Mouse (Mus musculus): Measurements from ENCODE around the gene Ift74. TPM values are rescaled to one million over a fixed set of nuclear protein-coding genes. Genes with fewer than 3 reads are reported as not detected.
"Not testable (repeated sequence)": the region's sequence is repeated elsewhere in the genome, so short reads cannot be mapped to it uniquely, and the experiment has no call there.

Ift74 gene
- polyA plus RNA-seq, 1 experiment: 4.5 TPM

- Histone ChIP-seq H3K4me3 (replicated peaks; ENCODE audit: control insufficient read depth, low read depth, low read length) (no peak overlapping the region), H3K27ac (ENCODE audit: control insufficient read depth, insufficient read depth, low read depth, low read length, poor library complexity) (no peak overlapping the region), H3K4me1 (ENCODE audit: control insufficient read depth, insufficient read depth, low read length) (no peaks in the 10 kb centered on the region)
- no peak for TF ChIP-seq POLR2A (IDR thresholded peaks at IDR 0.05; ENCODE audit: borderline replicate concordance, control insufficient read depth, low read depth, low read length)
- no peak for TF ChIP-seq CTCF (IDR thresholded peaks at IDR 0.05; ENCODE audit: control insufficient read depth, insufficient read depth, low read length)
- WGBS: 78% methylated on average over 2 of the region's 2 CpGs
These were observed 66.9 kb downstream of the Ift74 start for GRCm38 (mm10) chr4:94681181-94681580.

DNA sequence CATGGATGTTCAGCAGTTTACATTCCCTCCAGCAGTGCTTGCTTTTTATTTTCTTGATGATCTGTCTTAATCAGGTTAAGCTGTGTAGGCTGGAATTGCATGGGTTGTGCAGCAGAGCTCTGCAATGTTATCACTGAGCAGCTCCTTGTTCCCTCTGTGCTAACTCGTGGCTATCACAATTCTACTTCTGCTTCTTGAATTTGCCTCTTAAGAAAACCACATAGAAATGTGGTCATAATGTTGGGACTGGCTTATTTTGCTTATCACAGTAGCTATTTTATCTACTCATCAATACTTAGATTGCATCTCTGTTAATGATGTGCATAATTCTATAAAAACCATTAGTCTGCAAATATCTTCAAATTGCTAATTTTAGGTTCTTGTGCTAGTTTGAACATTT, 67.7 kb downstream of the Ift74 start:
- WGBS: 2% methylated on average over 1 of the region's 1 CpGs
- no peak for TF ChIP-seq POLR2A (IDR thresholded peaks at IDR 0.05; ENCODE audit: borderline replicate concordance, control insufficient read depth, low read depth, low read length)
- no peak for TF ChIP-seq CTCF (IDR thresholded peaks at IDR 0.05; ENCODE audit: control insufficient read depth, insufficient read depth, low read length)
- Histone ChIP-seq H3K27ac (ENCODE audit: control insufficient read depth, insufficient read depth, low read depth, low read length, poor library complexity) (no peak overlapping the region), H3K4me1 (ENCODE audit: control insufficient read depth, insufficient read depth, low read length) (no peaks in the 10 kb centered on the region), H3K4me3 (replicated peaks; ENCODE audit: control insufficient read depth, low read depth, low read length) (no peak overlapping the region)

DNA sequence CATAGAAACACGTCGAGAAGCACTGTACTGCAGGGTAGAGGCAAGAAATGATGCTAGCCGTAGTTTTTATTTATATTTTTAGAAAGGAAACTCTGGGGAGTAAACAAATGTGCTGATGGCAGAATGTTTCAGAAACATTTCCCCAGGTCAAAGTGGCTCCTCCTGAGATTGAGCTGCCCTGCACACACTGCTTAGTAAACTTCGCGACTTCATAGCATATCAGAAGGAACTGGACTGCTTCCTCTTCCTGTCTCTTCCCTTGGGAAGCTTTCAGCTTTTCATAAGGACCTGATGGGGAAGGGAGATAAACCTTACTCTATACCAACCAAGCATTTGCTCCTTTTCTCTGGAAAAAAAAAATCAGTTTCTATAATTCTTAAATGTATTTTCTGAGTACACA, 69.0 kb downstream of the Ift74 start:
- no peak for TF ChIP-seq POLR2A (IDR thresholded peaks at IDR 0.05; ENCODE audit: borderline replicate concordance, control insufficient read depth, low read depth, low read length)
- TF ChIP-seq CTCF (IDR thresholded peaks at IDR 0.05; ENCODE audit: control insufficient read depth, insufficient read depth, low read length): no peak
- 67% methylated on average over 5 of the region's 5 CpGs for WGBS

GRCm38 (mm10) chr4:94689804-94690203, 75.5 kb downstream of the Ift74 start:
- not testable (repeated sequence) for H3K4me1 ChIP-seq (ENCODE audit: control insufficient read depth, insufficient read depth, low read length); H3K4me3 ChIP-seq (replicated peaks; ENCODE audit: control insufficient read depth, low read depth, low read length); H3K27ac ChIP-seq (ENCODE audit: control insufficient read depth, insufficient read depth, low read depth, low read length, poor library complexity)
- WGBS: 81% methylated on average over 2 of the region's 2 CpGs

More for the DNA sequence above, 69.0 kb downstream of the Ift74 start:
- Histone ChIP-seq H3K4me1 (ENCODE audit: control insufficient read depth, insufficient read depth, low read length) (no peaks in the 10 kb centered on the region), H3K27ac (ENCODE audit: control insufficient read depth, insufficient read depth, low read depth, low read length, poor library complexity) (no peak overlapping the region), H3K4me3 (replicated peaks; ENCODE audit: control insufficient read depth, low read depth, low read length) (no peak overlapping the region)

DNA sequence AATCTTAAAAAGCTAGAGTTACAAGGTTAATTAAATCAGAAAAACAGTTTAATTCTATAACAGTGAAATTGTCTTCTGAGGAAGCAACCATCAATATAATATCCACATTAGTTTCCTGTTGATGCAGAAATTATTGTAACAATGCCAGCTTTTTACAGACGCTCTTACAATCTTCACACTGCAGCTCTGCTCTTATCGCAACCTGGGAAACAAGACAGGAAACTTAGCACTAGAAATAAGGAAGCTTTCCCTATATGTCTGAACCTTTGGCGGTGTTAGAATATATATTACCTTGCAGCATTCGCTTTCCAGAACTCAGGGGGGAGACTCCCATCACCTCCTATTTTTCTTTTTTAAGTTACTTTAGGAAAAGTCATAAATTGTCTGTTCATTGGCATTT, 76.8 kb downstream of the Ift74 start:
- TF ChIP-seq CTCF (IDR thresholded peaks at IDR 0.05; ENCODE audit: control insufficient read depth, insufficient read depth, low read length): no peak
- no peak for TF ChIP-seq POLR2A (IDR thresholded peaks at IDR 0.05; ENCODE audit: borderline replicate concordance, control insufficient read depth, low read depth, low read length)
- Histone ChIP-seq H3K27ac (ENCODE audit: control insufficient read depth, insufficient read depth, low read depth, low read length, poor library complexity) (no peak overlapping the region), H3K4me1 (ENCODE audit: control insufficient read depth, insufficient read depth, low read length) (no peaks in the 10 kb centered on the region), H3K4me3 (replicated peaks; ENCODE audit: control insufficient read depth, low read depth, low read length) (no peak overlapping the region)
- 23% methylated on average over 4 of the region's 4 CpGs for WGBS

DNA sequence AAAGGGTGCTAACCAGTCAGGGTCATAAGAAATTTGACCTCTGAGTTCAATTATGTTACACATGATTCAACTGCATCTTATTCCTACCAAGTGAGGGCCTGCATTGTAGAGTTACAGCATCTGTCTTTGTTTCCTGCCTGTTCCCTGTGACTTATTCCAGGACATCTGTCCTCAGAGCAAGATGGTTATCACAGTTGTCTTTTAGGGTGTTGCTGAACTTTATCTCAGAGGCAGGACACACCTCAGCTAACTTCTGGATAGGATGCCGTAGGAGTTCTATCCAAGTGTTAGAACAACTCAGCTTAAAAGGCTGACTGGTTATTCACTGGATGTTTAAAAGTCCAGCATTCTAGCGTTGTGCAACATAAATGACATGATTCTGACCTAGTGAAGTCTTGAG, 77.9 kb downstream of the Ift74 start:
- no peaks in the 10 kb centered on the region for H3K4me1 ChIP-seq (ENCODE audit: control insufficient read depth, insufficient read depth, low read length)
- TF ChIP-seq CTCF (IDR thresholded peaks at IDR 0.05; ENCODE audit: control insufficient read depth, insufficient read depth, low read length): no peak
- no peak for TF ChIP-seq POLR2A (IDR thresholded peaks at IDR 0.05; ENCODE audit: borderline replicate concordance, control insufficient read depth, low read depth, low read length)
- WGBS: 65% methylated on average over 2 of the region's 2 CpGs
- H3K27ac ChIP-seq (ENCODE audit: control insufficient read depth, insufficient read depth, low read depth, low read length, poor library complexity): no peak overlapping the region
- H3K4me3 ChIP-seq (replicated peaks; ENCODE audit: control insufficient read depth, low read depth, low read length): no peak overlapping the region

GRCm38 (mm10) chr4:94696368-94696767, 82.1 kb downstream of the Ift74 start:
- Histone ChIP-seq H3K27ac (ENCODE audit: control insufficient read depth, insufficient read depth, low read depth, low read length, poor library complexity) (no peak overlapping the region), H3K4me1 (ENCODE audit: control insufficient read depth, insufficient read depth, low read length) (no peaks in the 10 kb centered on the region), H3K4me3 (replicated peaks; ENCODE audit: control insufficient read depth, low read depth, low read length) (no peak overlapping the region)
- WGBS: 65% methylated on average over 3 of the region's 3 CpGs
- TF ChIP-seq CTCF (IDR thresholded peaks at IDR 0.05; ENCODE audit: control insufficient read depth, insufficient read depth, low read length) (no peak), POLR2A (IDR thresholded peaks at IDR 0.05; ENCODE audit: borderline replicate concordance, control insufficient read depth, low read depth, low read length) (no peak)

DNA sequence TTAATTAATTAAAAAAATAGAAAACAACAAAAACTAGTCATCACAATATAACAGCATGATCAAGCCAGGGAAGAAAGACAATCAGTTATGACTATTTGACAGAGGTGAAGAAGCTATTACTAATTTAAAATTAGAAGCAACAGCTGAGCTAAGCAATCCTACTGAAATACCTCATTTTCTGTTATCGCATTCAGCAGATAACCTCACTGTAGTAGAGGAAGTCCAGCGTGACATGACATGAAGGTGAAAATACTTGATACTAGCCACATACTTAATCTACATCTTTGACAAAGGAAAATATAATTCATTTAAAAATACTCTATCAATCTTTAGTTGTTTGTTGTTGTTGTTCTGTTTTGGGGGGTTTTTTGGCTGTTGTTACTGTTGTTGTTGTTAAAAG, 96.7 kb downstream of the Ift74 start:
- Histone ChIP-seq H3K4me1 (ENCODE audit: control insufficient read depth, insufficient read depth, low read length) (no peaks in the 10 kb centered on the region), H3K27ac (ENCODE audit: control insufficient read depth, insufficient read depth, low read depth, low read length, poor library complexity) (no peak overlapping the region), H3K4me3 (replicated peaks; ENCODE audit: control insufficient read depth, low read depth, low read length) (no peak overlapping the region)
- 57% methylated on average over 2 of the region's 2 CpGs for WGBS
- TF ChIP-seq POLR2A (IDR thresholded peaks at IDR 0.05; ENCODE audit: borderline replicate concordance, control insufficient read depth, low read depth, low read length): no peak

DNA sequence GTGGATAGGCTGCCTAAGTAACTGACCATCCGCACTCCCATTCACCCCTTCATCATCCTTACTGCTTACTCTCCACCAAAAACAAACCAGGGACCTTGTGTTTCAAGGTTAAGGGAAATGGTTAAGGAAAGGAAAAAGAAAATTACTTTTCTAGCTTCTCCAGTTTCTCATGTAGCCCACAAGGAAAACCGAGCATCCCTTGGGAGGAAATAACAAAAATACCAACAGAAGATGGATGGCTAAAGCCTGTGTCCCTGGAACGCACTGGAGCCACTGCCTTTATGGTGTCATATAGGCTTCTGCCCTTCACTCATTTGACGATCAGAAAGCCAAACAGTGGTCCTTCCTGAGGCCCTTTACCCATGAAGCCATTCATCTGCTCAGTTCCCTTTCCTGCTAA, 97.1 kb downstream of the Ift74 start:
- WGBS: 57% methylated on average over 4 of the region's 4 CpGs
- H3K27ac ChIP-seq (ENCODE audit: control insufficient read depth, insufficient read depth, low read depth, low read length, poor library complexity): no peak overlapping the region
- H3K4me3 ChIP-seq (replicated peaks; ENCODE audit: control insufficient read depth, low read depth, low read length): no peak overlapping the region
- H3K4me1 ChIP-seq (ENCODE audit: control insufficient read depth, insufficient read depth, low read length): no peaks in the 10 kb centered on the region
- TF ChIP-seq POLR2A (IDR thresholded peaks at IDR 0.05; ENCODE audit: borderline replicate concordance, control insufficient read depth, low read depth, low read length) (no peak), CTCF (IDR thresholded peaks at IDR 0.05; ENCODE audit: control insufficient read depth, insufficient read depth, low read length) (no peak)
